Mouse (Mus musculus) adrenal gland, adult 8-10 months (tissue): ENCODE data around the gene Jmjd6. TPM values are rescaled to one million over a fixed set of nuclear protein-coding genes. Genes with fewer than 3 reads are reported as not detected.
"Not testable (repeated sequence)": the region's sequence is repeated elsewhere in the genome, so short reads cannot be mapped to it uniquely, and the experiment has no call there.

Experiments
- DNase-seq: peaks from one replicate; pipeline ENCODE4 v3.0.0; 2022
- total RNA-seq, 4 experiments: library from RNA; stranded (reverse); gene quantifications; 2 replicates each; pipeline ENCODE4 v1.2.4; 2022

Jmjd6 gene
- total RNA-seq, 4 experiments from 2014 or later = 31.8 to 41.1 (median 33.4) TPM

DNA sequence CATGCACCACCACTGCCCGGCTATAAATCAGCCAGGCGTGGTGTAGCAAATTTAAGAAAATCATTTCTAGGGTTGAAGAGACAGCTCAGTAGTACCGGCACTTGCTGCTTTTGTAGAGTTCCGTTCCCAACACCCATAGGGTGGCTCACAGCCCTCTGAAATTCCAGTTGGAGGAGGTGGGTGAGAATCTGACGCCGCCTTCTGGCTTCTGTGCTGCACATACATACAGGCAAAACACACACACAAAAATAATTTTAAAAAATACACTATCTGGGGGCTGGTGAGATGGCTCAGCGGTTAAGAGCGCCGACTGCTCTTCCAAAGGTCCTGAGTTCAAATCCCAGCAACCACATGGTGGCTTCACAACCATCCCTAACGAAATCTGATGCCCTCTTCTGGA is 19.4 kb downstream of the Jmjd6 start:
- DNase-seq = not testable (repeated sequence)

DNA sequence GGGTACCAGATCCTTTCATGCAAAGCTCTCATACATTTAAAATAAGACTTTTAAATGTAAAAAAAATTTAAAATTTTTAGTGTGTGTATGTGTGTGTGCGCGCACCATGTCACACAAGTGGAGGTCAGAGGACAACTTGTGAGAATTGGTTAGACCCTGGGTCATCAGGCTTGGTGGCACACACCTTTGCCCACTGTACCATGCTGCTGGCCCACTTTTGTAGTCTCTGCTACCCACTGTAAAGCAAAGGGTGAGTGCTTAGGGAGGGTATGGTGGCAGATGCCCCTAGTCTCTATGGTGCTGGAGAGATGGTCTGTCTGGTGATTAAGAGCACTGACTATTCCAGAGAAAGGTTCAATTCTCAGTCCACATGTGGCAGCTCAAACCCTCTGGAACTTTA is 20.0 kb downstream of the Jmjd6 start:
- no peak for DNase-seq

DNA sequence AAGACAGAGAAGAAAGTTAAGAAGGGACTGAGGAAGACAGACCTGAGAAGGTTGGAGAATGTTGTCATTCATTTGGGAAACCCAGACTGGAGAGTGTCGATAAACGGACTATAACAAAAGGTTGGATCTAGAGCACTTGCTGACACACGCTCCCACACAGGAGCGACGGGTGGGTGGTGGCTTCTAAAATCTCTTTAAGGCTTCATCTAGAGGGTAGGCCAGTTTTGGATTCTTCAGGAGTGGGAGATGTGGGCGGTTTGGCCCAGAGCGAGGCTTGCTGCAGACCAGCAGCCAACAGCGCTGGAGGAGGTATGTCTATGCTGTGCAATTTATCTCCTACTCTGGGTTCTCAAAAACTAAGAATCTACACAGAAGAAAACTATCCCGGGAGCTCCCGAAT is 20.6 kb downstream of the Jmjd6 start:
- DNase-seq = no peak

DNA sequence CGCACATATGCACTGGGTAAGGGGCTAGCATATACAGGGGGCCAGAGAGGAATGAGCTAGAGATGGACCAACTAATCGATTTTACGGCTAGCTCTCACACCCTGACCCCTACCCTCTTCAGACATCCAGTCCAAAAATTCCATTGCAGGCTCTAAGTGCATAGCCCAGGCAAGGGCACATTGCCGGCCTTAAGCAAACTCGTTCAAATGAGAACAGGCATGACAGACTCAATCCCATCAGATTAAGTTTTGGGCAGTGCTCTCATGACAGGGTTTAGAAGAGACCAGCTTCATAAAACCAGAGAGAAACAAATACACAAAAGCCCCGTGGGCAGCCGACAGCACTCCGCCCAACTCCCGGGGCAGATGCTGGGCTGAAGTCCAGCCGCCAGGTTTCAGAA is 21.0 kb downstream of the Jmjd6 start:
- DNase-seq = no peak

- no peak for DNase-seq
Measured at GRCm38 (mm10) chr11:116821057-116821940, 21.9 kb downstream of the Jmjd6 start.

- no peak for DNase-seq
Measured at GRCm38 (mm10) chr11:116819932-116820593, 23.2 kb downstream of the Jmjd6 start.

- DNase-seq = no peak
Measured at GRCm38 (mm10) chr11:116818722-116819121, 24.5 kb downstream of the Jmjd6 start.

DNA sequence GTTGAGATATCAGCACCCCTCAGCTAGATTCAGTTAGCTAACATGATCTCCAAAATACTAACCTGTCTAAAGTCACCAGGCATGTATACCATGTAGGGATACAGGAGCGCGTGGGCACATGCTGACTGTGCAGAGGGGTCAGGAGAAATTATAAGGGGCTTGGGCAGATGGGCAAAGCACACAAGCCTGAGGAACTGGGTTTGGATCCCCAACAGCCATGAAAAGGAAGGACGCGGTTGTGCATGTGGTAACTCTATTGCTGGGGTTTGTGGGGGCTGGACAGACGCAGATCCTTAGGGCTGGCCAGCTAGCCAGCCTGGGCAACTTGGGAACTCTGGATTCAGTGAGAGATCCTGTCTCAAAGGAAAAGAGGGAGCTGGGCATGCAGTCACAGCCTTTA is 25.7 kb downstream of the Jmjd6 start:
- no peak for DNase-seq

DNA sequence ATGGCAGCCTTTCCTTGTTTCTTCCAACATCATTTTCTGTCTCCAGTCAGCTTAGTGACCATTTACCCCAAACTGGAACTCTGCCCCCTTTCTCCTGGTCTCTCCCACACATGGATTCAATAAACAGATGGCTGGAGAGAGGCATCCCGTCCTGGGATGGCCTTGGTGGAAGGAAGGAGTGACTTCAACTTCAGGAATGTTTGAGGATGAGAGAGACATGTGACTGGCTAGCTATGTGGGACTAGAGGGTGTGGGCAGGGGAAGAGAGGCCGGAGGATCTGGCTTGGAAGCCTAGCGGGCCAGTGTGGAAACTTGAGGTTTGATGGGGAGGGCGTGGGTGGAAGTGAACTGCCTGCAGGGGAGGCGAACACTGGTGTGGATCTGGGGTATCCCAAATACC is 26.5 kb downstream of the Jmjd6 start:
- DNase-seq = peak; percentile 47

GRCm38 (mm10) chr11:116814884-116815415 is 28.3 kb downstream of the Jmjd6 start:
- no peak for DNase-seq

DNA sequence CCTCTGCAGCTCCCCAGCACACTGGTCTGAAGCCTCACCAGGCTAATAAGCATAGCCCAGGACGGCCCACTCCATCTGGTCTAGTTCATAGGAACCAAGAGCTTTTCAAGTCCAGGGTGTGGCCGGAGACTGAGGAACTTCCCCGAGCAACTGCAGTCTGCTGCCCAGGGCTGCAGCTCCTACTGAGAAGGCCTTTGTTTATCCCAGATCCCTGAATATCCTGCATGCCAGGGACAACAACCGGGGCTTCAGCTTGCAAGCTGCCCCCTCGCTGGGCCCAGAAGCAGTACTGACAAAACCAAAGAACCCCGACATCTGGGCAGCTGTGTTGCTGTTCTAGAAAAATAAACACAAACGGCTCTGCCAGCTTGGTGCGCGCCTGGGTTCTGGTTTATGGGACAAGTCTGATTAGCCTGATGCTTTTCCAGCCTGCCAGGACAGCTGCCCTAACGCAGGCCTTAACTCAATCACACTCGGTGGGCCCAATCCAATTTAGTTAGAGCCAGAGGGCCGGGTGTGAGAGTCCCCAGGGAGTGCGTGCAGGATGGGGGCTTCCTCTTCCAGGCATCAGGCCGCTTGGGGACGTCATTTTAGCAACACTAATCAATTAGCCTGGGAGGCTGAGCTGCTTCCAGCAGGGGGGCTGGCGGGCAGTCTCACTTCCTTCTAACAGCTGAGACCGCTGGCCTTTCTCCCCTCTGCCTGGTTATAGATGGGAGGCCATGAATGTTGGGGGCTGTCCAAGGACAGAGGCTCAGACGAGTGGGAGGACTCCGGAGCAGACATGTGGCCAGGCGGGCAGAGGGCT is 29.0 kb downstream of the Jmjd6 start:
- DNase-seq = no peak

GRCm38 (mm10) chr11:116813610-116814009 is 29.6 kb downstream of the Jmjd6 start:
- no peak for DNase-seq

GRCm38 (mm10) chr11:116812793-116813529 is 30.3 kb downstream of the Jmjd6 start:
- DNase-seq = no peak

DNA sequence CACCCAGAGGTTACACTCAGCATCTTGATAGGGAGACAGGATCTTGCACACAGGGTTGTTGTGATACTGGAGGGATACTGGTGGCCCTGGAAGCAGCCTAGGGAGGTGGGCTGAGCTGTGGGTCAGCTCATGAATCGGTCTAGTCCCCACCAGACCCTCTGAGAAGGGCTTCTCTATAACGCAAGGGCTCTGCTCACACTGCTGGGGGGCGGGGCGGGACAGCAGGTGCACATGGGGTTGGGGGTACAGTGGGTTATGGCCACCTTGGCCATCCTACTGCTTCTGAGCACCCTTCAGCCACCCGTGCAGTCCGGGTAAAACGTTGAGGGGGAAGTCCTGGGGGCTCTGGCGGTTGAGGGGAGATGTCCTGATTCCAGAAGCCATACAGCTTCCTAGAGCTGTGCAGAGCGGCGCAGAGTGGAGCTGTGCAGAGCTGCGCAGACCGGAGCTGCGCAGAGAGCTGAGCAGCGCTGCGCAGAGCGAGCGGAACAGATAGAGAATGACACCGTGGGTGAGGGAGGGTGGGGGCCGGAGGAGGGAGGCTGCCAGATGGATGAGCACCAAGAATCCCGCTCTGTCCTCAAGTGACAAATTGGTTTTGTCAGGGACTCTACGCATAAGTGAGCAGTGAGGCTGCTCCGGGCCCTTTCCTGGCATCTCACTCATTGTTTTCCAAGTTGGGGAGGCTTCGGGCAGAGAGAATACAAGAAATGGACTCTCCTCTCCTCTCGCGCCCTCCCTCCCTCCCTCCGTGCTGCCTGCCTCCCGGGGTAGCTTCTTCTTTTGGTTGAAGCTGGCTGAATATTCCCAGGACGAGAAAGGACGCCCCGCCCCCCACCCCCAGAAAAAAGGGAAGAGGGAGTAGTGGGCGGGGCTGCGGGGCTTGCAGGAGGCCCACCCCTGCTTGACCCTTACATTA is 32.0 kb downstream of the Jmjd6 start:
- DNase-seq = peak; percentile 56

- DNase-seq = no peak
Measured at GRCm38 (mm10) chr11:116810528-116810927, 32.7 kb downstream of the Jmjd6 start.

GRCm38 (mm10) chr11:116809520-116809919 is 33.7 kb downstream of the Jmjd6 start:
- no peak for DNase-seq

- no peak for DNase-seq
Measured at GRCm38 (mm10) chr11:116808811-116809395, 34.3 kb downstream of the Jmjd6 start.

GRCm38 (mm10) chr11:116807938-116808606 is 35.2 kb downstream of the Jmjd6 start:
- peak; percentile 83 for DNase-seq

DNA sequence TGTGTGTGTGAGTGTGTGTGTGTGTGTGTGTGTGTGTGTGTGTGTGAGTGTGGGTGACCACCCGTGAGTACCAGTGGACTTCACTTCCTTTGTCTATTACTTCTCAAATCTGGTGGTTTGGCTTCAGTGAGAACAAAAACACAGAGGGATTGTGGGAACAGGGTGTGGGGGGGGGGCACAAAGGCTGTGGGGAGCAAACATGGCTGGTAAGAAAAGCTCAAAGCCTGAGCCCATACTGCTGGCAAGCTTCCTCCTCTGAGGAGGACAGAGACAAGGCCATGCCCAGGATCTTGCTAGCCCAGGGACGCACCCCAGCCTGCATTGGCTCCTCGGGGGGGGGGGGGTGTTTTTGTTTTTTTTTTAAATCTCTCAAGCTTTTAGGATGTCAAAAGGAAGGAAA is 35.7 kb downstream of the Jmjd6 start:
- no peak for DNase-seq

DNA sequence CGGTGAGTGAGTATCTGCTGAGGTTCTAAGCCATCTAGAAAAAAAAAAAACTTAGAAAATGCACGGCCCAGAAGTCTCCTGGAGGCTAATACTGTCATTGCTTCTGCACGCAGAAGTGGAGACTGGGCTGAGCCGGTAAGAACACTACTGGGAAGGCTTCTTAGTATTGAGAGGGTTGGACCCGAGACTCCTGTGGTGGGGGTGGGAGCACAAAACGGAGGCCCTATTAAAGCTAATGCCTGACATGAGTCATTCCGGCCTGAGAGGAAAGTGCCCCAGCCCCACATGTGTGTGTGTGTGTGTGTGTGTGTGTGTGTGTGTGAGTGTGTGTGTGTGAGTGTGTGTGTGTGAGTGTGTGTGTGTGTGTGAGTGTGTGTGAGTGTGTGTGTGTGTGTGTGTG is 36.1 kb downstream of the Jmjd6 start:
- DNase-seq = no peak
